Mouse (Mus musculus): ENCODE measurements around the gene Mrps5. TPM values are rescaled to one million over a fixed set of nuclear protein-coding genes. Genes with fewer than 3 reads are reported as not detected.

Mrps5 gene
- 10 to 100 TPM; 45.7 to 52.9 TPM for total RNA-seq (2023)

DNA sequence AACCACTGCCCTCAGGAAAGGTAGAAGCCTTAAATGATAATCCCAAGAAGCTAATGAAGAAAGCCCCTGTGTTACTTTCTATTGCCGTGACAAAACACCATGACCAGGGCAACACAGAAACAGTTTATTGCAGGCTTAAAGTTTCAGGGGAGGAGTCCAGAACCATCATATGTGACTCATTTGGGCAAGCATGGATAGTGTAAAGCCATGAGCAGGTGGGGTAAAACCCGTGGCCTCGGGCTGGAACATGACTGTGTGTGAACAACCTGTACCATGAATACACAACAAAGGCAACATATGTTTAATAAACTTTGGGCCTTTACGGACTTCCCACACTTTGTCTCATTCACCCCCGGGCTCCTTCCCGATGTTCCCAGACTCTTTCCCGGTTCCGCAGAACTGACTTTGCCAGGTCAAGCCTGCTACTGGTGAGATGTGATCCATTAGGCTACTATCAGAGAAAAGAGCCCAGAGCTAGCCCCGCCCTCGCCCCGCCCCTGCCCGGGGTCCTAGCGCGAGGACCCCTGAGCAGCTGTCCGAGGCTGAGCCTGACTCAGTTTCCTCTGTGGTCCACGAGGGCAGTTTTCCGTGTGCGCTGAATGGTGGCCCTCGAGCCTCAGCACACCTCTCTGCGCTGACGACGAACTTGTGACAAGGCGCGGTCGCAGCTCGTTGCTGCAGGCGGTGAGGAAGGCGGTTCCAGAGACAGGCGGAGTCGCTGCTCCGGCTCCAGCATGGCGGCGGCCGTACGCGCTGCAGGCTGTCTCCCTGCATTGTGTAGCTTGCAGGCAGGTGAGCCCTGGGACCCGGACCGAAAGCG lies at the start of gene Mrps5, which contains the start of gene Zfp661:
Mrps5 (plus strand) TSS at position 529 of the 820 bp plus-strand sequence.
Zfp661 (minus strand) TSS at position 401 of the 820 bp plus-strand sequence.

DNA sequence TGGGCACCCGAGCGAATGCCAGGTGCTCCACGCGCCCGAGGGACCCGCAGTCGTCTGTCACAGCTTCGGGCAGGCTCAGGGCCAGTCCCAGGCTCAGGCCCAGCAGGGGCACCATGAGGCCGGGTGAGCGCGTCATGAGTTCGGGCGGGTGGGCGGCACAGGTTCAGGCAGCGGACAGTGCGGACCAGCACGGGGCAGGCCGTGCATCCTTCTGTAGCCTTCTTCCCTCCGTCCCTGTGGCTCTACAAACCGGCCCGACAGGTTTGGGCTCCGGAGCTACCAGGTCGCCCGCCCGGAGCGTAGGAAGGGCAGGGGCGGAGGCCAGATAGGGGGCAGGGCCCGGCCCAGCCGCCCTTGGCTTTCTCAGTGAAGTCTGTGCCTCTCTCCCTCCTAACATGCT lies 45.8 kb upstream of the Mrps5 start, which contains the start of gene Prom2:
Prom2 (minus strand) TSS at position 283 of the 400 bp plus-strand sequence.

DNA sequence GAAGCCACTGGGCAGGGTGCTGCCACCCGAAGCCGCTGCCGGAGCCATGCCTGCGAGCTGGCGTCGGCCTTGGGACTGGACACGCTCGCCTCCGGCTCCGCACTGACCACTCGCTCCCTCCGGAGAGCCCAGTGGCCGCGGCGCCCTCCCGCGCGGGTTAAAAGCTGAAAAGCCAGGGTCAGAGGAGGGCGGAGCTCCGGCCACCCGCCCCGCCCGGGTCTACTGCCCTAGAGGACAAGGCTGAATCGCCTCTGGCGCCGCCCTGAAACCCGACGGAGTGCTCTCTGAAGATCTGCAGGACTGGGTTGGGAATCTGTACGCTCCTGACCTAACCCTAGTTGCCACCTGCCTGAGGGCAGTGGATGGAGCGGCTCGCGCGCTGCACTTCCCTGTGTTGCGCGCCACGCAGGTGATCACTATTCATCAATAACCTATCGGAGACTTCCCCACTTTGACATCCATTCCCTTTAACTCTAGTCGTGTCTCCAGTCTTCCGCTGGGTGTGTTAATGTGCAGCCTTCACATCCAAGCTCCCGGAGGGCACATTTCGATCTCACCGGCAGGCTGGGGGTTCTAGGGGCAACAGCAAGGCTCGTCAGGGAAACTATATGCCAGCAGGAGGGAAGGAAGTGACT lies 69.2 kb downstream of the Mrps5 start, which contains the start of gene Mal:
Mal (minus strand) TSS at position 610 of the 635 bp plus-strand sequence.

Other genes starting within 250 kb of the Mrps5 start
- gene Astl, start 248.6 kb upstream of the Mrps5 start, total RNA-seq (2023), result under 1 TPM; 0.13 to 0.15 TPM
- gene Adra2b, start 224.0 kb upstream of the Mrps5 start, total RNA-seq (2023), result not detected
- gene Gpat2, start 162.0 kb upstream of the Mrps5 start, total RNA-seq (2023), result not detected
- 1 to 10 TPM; 7.6 to 8.4 TPM for gene Fahd2a, start 142.7 kb upstream of the Mrps5 start, total RNA-seq (2023)
- gene Kcnip3, start 65.1 kb upstream of the Mrps5 start, total RNA-seq (2023), result 1 to 10 TPM in 1 of 2 experiments, under 1 TPM in 1; 0.95 to 1.5 TPM
- not detected for gene Prom2, start 45.8 kb upstream of the Mrps5 start, total RNA-seq (2023)
- 1 to 10 TPM in 1 of 2 experiments, under 1 TPM in 1; 0.49 to 1.3 TPM for gene Zfp661, start 128 bp upstream of the Mrps5 start, total RNA-seq (2023)
- not detected for gene Mal, start 69.5 kb downstream of the Mrps5 start, total RNA-seq (2023)
- gene Mall, start 142.7 kb downstream of the Mrps5 start, total RNA-seq (2023), result not detected
- gene Nphp1, start 201.7 kb downstream of the Mrps5 start, total RNA-seq (2023), result 1 to 10 TPM; 1.0 to 1.4 TPM
- 1 to 10 TPM; 5.2 to 5.6 TPM for gene Mtln, start 205.3 kb downstream of the Mrps5 start, total RNA-seq (2023)
- gene Bub1, start 244.6 kb downstream of the Mrps5 start, total RNA-seq (2023), result 10 to 100 TPM; 22.0 to 26.1 TPM

Measured in neutrophil, adult 59 days (primary cell).